Mouse (Mus musculus) hindbrain, postnatal 0 days (tissue): ENCODE measurements around the gene Gm11983. TPM values are rescaled to one million over a fixed set of nuclear protein-coding genes. Genes with fewer than 3 reads are reported as not detected.
A peak's percentile ranks its signal among the peaks of the same experiment; 100 is the strongest.
"Not testable (repeated sequence)": the region's sequence is repeated elsewhere in the genome, so short reads cannot be mapped to it uniquely, and the experiment has no call there.

Experiments
- ATAC-seq: fragments of 200-750 bp; cut with Nextera tagmentation; 2 replicates; pipeline ENCODE4 v1.8.0; 2017; ENCODE audit warnings: mild to moderate bottlenecking, moderate TSS enrichment, moderate library complexity
- DNase-seq: peaks from one replicate; pipeline ENCODE4 v3.0.0-alpha.2; 2015; ENCODE audit warnings: low spot score
- H3K27ac ChIP-seq: fragments of 300-500 bp; sonication (generic); 2 replicates; pipeline ENCODE4 v1.5.1; 2014; ENCODE audit warnings: mild to moderate bottlenecking
- H3K27me3 ChIP-seq: fragments of 300-500 bp; sonication (generic); 2 replicates; pipeline ENCODE4 v1.6.1; 2014; ENCODE audit warnings: low read length, mixed read lengths; ENCODE audit not compliant: insufficient read depth
- H3K36me3 ChIP-seq: fragments of 300-500 bp; sonication (generic); 2 replicates; pipeline ENCODE4 v1.6.1; 2014; ENCODE audit warnings: low read length, mixed read lengths; ENCODE audit not compliant: insufficient read depth
- H3K4me1 ChIP-seq: fragments of 300-500 bp; sonication (generic); 2 replicates; pipeline ENCODE4 v1.6.1; 2014; ENCODE audit warnings: antibody characterized with exemption, low read length, mixed read lengths; ENCODE audit not compliant: insufficient read depth
- H3K4me2 ChIP-seq: fragments of 300-500 bp; sonication (generic); 2 replicates; pipeline ENCODE4 v1.6.1; 2014; ENCODE audit warnings: low read depth, mild to moderate bottlenecking, low read length, moderate library complexity, mixed read lengths
- H3K4me3 ChIP-seq: fragments of 300-500 bp; sonication (generic); 2 replicates; pipeline ENCODE4 v1.5.1; 2014; ENCODE audit warnings: low read length
- H3K9ac ChIP-seq: fragments of 300-500 bp; sonication (generic); replicated peaks from 2 replicates; pipeline ENCODE4 v1.6.1; 2014; ENCODE audit warnings: mild to moderate bottlenecking, low read length, moderate library complexity, mixed read lengths
- H3K9me3 ChIP-seq: fragments of 300-500 bp; sonication (generic); 2 replicates; pipeline ENCODE4 v1.6.1; 2016; ENCODE audit warnings: low read length, mixed read lengths
- CTCF ChIP-seq: IDR thresholded peaks from 2 replicates; pipeline ENCODE4 v1.5.1; 2016; ENCODE audit warnings: antibody characterized with exemption, control low read depth, low read depth
- WGBS: fragments of 180-500 bp; shearing (Covaris S2); extraction: QIAGEN DNeasy Blood & Tissue Kit; methylation state at CpG from one replicate; pipeline ENCODE4 v1.1.7; 2014; 5-methylcytosine and 5-hydroxymethylcytosine counted together
- polyA plus RNA-seq: library from polyadenylated mRNA; unstranded; fragments of >200 nt; fragmentation: Nextera tagmentation; extraction: Ambion mirVana; gene quantifications from 2 replicates; pipeline ENCODE4 v1.2.1, GENCODE M21; 2015
- total RNA-seq: library from RNA; depleted of rRNA; stranded (reverse); fragments of >200 nt; gene quantifications from 2 replicates; pipeline ENCODE4 v1.2.3, GENCODE M21; 2014

The Gm11983 gene
- total and polyA plus RNA-seq, 2 experiments from 2014 or later: not detected

- TF ChIP-seq CTCF: no peak
- no peaks in the 10 kb centered on the region for H3K27me3 ChIP-seq
- no peaks in the 10 kb centered on the region for H3K4me1 ChIP-seq
- WGBS: 55% methylated on average over 13 of the region's 13 CpGs
- no peaks in the 10 kb centered on the region for H3K36me3 ChIP-seq
- H3K9ac ChIP-seq: no peak overlapping the region
- H3K4me3 ChIP-seq: no peak overlapping the region
- DNase-seq (no peak), ATAC-seq (no peak)
- no peaks in the 10 kb centered on the region for H3K9me3 ChIP-seq
- no peak overlapping the region for H3K4me2 ChIP-seq
- H3K27ac ChIP-seq: no peak overlapping the region
Observed at GRCm38 (mm10) chr11:6834636-6835035, 2.8 kb downstream of the Gm11983 start.

GRCm38 (mm10) chr11:6833731-6834130 lies 3.7 kb downstream of the Gm11983 start:
- DNase-seq: no peak
- 0 out of 2 replicates have a peak, but pooled peaks have one; percentile 47 for ATAC-seq
- Histone ChIP-seq H3K4me3 (no peak overlapping the region), H3K4me2 (no peak overlapping the region), H3K9ac (no peak overlapping the region), H3K4me1 (no peaks in the 10 kb centered on the region), H3K9me3 (no peaks in the 10 kb centered on the region), H3K36me3 (no peaks in the 10 kb centered on the region), H3K27me3 (no peaks in the 10 kb centered on the region), H3K27ac (no peak overlapping the region)
- 79% methylated on average over 9 of the region's 9 CpGs for WGBS
- no peak for TF ChIP-seq CTCF

- TF ChIP-seq CTCF: no peak
- no peak overlapping the region for H3K4me2 ChIP-seq
- no peaks in the 10 kb centered on the region for H3K9me3 ChIP-seq
- H3K4me1 ChIP-seq: no peaks in the 10 kb centered on the region
- no peak overlapping the region for H3K27ac ChIP-seq
- 56% methylated on average over 9 of the region's 9 CpGs for WGBS
- H3K36me3 ChIP-seq: no peaks in the 10 kb centered on the region
- H3K27me3 ChIP-seq: no peaks in the 10 kb centered on the region
- H3K4me3 ChIP-seq: no peak overlapping the region
- peak; percentile 47 for DNase-seq
- peak; percentile 80 for ATAC-seq
- no peak overlapping the region for H3K9ac ChIP-seq
Observed at GRCm38 (mm10) chr11:6831931-6832330, 5.5 kb downstream of the Gm11983 start.

DNA sequence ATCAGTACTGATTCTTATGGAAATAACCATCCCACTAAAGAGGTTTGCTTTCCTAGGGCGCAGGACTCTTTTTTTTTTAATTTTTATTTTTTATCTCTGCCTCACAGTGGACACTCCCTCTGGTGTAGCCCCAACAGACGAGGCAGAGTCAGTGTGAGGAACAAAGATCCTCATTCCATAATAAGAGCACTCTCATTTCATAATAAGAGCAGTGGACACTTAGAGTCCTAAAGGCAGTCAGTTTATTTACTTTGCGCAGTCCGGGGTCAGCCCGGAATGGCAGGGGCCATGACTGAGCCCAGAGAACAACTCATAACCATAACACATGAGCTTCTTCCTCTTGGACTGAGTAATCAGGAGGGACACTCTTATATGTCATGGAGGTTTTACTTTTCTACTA lies 9.3 kb downstream of the Gm11983 start:
- TF ChIP-seq CTCF: no peak

GRCm38 (mm10) chr11:6826157-6826556 lies 11.3 kb downstream of the Gm11983 start:
- Histone ChIP-seq H3K4me3 (no peak overlapping the region), H3K4me1 (no peaks in the 10 kb centered on the region), H3K36me3 (no peaks in the 10 kb centered on the region), H3K9me3 (no peaks in the 10 kb centered on the region), H3K27me3 (no peaks in the 10 kb centered on the region), H3K27ac (no peak overlapping the region), H3K4me2 (no peak overlapping the region), H3K9ac (no peak overlapping the region)
- DNase-seq: no peak
- 84% methylated on average over 3 of the region's 3 CpGs for WGBS
- TF ChIP-seq CTCF: no peak
- ATAC-seq: no peak

More for the DNA sequence above, 9.3 kb downstream of the Gm11983 start:
- no peak for DNase-seq
- H3K9ac ChIP-seq: no peak overlapping the region
- H3K4me3 ChIP-seq: no peak overlapping the region
- no peak overlapping the region for H3K27ac ChIP-seq
- no peaks in the 10 kb centered on the region for H3K27me3 ChIP-seq
- WGBS: 57% methylated on average over 5 of the region's 5 CpGs
- no peak overlapping the region for H3K4me2 ChIP-seq
- H3K36me3 ChIP-seq: no peaks in the 10 kb centered on the region
- H3K9me3 ChIP-seq: no peaks in the 10 kb centered on the region
- H3K4me1 ChIP-seq: no peaks in the 10 kb centered on the region
- ATAC-seq: no peak

GRCm38 (mm10) chr11:6823176-6823575 lies 14.3 kb downstream of the Gm11983 start:
- H3K36me3 ChIP-seq: no peaks in the 10 kb centered on the region
- WGBS: 93% methylated on average over 2 of the region's 2 CpGs
- ATAC-seq: no peak
- H3K4me2 ChIP-seq: no peak overlapping the region
- H3K9me3 ChIP-seq: no peaks in the 10 kb centered on the region
- no peak overlapping the region for H3K9ac ChIP-seq
- H3K27ac ChIP-seq: no peak overlapping the region
- H3K4me1 ChIP-seq: no peaks in the 10 kb centered on the region
- H3K4me3 ChIP-seq: no peak overlapping the region
- H3K27me3 ChIP-seq: no peaks in the 10 kb centered on the region
- TF ChIP-seq CTCF: no peak
- DNase-seq: no peak

- no peaks in the 10 kb centered on the region for H3K36me3 ChIP-seq
- H3K9me3 ChIP-seq: no peaks in the 10 kb centered on the region
- H3K4me2 ChIP-seq: no peak overlapping the region
- no peak overlapping the region for H3K27ac ChIP-seq
- H3K4me3 ChIP-seq: no peak overlapping the region
- TF ChIP-seq CTCF: no peak
- no peak for DNase-seq
- no peaks in the 10 kb centered on the region for H3K4me1 ChIP-seq
- no peak overlapping the region for H3K9ac ChIP-seq
- no peak for ATAC-seq
- 94% methylated on average over 4 of the region's 4 CpGs for WGBS
- H3K27me3 ChIP-seq: no peaks in the 10 kb centered on the region
Observed at GRCm38 (mm10) chr11:6814486-6814885, 23.0 kb downstream of the Gm11983 start.

DNA sequence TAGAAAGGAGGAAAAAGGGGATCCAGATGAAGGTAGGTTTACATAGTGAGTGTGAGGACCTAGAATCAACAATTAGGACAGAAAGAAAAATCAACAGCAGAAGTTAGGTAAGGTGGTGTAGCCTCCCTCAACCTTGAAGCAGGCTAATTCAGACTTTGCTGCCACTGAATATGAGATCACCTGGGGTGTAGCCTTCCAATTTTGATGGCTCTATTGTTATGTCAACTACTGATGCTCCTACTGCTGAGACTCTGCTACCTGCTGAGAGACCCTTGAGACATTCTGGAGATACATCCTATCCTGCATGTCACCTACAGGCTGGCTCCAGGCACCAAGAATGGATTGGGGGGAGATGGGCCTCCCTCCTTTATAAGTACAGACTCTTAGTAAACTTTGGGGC lies 34.6 kb downstream of the Gm11983 start:
- H3K4me1 ChIP-seq, H3K9me3 ChIP-seq, H3K9ac ChIP-seq, DNase-seq, H3K4me2 ChIP-seq, H3K4me3 ChIP-seq, H3K27ac ChIP-seq, H3K36me3 ChIP-seq, H3K27me3 ChIP-seq, ATAC-seq: not testable (repeated sequence)
